Mouse (Mus musculus) G1E (cell line): Measurements from ENCODE around the gene Fancc. TPM values are rescaled to one million over a fixed set of nuclear protein-coding genes. Genes with fewer than 3 reads are reported as not detected.

Experiments used
- ATAC-seq: 2 replicates; pipeline ENCODE4 v1.8.0; 2016; ENCODE audit warnings: mild to moderate bottlenecking; ENCODE audit not compliant: insufficient number of reproducible peaks, poor library complexity, low FRiP score, severe bottlenecking; ENCODE audit errors: extremely low read depth
- DNase-seq: peaks from one replicate; pipeline ENCODE4 v3.0.0; 2012; ENCODE audit warnings: low spot score
- H3K27me3 ChIP-seq: 2 replicates; pipeline ENCODE4 v1.6.1; 2012; ENCODE audit warnings: mild to moderate bottlenecking, low read length, inconsistent platforms; ENCODE audit not compliant: insufficient read depth
- H3K36me3 ChIP-seq: replicated peaks from 2 replicates; pipeline ENCODE3; 2012; ENCODE audit warnings: mild to moderate bottlenecking, inconsistent platforms
- H3K4me1 ChIP-seq: 2 replicates; pipeline ENCODE4 v1.6.1; 2012; ENCODE audit warnings: low read depth, low read length, inconsistent platforms, mixed read lengths; ENCODE audit not compliant: insufficient read depth
- H3K4me3 ChIP-seq: 2 replicates; pipeline ENCODE4 v1.5.1; 2012; ENCODE audit warnings: low read depth, mild to moderate bottlenecking, inconsistent platforms, low read length, moderate library complexity, mixed read lengths
- H3K9me3 ChIP-seq: replicated peaks from 2 replicates; pipeline ENCODE4 v1.6.1; 2012; ENCODE audit warnings: inconsistent platforms
- CTCF ChIP-seq: IDR thresholded peaks from 2 replicates; pipeline ENCODE4 v1.5.1; 2012; ENCODE audit warnings: low read depth, low read length, inconsistent platforms, mixed read lengths
- GATA1 ChIP-seq: IDR thresholded peaks from 2 replicates; pipeline ENCODE4 v1.6.1; 2012; ENCODE audit warnings: borderline replicate concordance, low read length, inconsistent platforms, mixed read lengths
- GATA2 ChIP-seq: IDR thresholded peaks from 2 replicates; pipeline ENCODE4 v1.6.1; 2012; ENCODE audit warnings: low read depth, low read length, inconsistent platforms, borderline replicate concordance
- POLR2AphosphoS5 ChIP-seq: IDR thresholded peaks from 2 replicates; pipeline ENCODE4 v1.6.1; 2012; ENCODE audit warnings: low read depth, low read length, inconsistent platforms; ENCODE audit not compliant: insufficient replicate concordance
- TAL1 ChIP-seq: conservative IDR thresholded peaks from 2 replicates; pipeline ENCODE4 v1.6.1; 2012; ENCODE audit warnings: low read depth, low read length, inconsistent platforms, mixed read lengths
- polyA plus RNA-seq: library from polyadenylated mRNA; stranded (reverse); fragments of >175 nt; gene quantifications from 2 replicates; pipeline ENCODE4 v1.2.3, GENCODE M21; 2012
- total RNA-seq, 2 experiments: library from RNA; stranded (forward) in 1 of 2; stranded (reverse) in 1 of 2; fragments of 200-1000 nt in 1 of 2; fragments of >200 nt in 1 of 2; fragmentation: Nextera tagmentation in 1 of 2; gene quantifications; 2 replicates each; pipeline ENCODE4 v1.2.3; 2014 to 2017

Gene Fancc
- total and polyA plus RNA-seq, 3 experiments = 2.7 to 13.7 (median 6.8) TPM

DNA sequence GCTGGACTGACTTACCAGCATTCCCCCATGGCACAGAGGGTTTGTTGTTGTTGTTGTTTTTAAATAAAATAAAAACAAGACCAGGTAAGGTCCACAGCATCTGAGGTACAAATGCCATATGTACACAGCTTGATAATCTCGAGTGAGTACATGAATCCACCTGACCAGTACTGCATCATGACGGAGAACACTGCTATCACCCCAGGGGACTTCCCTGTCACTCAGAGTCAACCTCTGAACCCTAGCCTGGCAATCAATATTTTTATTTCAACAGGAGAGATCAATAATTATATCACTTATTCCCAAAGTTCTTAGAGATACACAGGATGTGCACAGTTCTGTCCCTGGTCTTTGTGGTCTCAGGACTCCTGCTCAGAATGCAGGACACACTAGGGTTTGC lies 171.1 kb downstream of the Fancc start:
- H3K9me3 ChIP-seq = no peaks in the 10 kb centered on the region
- peaks cover 58% of the 10 kb centered on the region for H3K36me3 ChIP-seq
- TF ChIP-seq TAL1 (no peak), CTCF (no peak), GATA2 (no peak), GATA1 (no peak), POLR2AphosphoS5 (no peak)

DNA sequence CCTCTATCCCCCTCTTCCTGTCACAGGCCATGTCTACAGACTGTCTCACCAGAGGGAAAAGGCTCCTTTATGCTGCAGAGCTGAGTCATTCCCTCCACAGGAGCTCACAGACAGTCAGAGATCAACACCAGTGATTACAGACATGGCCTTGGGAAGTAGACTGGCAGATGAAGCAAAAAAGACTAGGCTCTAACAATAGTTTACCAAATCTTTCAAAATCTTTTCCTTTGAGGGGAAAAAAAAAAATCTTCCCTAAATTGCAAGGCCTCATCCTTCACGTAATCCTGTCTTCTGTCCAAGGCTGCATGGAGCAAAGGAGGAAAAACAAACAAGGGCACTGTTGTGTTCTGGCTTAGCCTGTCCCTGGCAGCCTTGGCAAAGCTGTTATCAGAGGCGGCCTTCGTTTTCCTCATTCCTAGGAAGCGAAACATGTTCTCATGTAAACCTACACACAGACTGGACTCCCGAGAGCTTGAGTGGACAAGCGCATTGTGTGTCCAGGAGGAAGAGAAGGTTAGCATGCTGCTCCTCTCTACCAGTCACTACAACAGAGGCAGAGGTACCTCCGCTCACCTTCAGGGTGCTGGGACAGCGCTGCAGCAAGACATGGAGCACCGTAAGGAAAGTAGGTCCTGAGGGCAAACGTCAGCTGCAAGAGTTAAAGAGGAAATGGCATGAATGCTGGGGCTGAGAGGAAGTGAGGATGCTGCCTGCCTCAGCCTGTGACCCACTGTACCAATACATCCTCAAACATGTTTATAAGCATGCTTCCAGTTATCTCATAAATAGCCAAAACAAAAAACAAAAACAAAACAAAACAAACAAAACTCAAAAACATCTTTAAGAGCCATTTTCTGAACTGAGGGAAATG lies 171.9 kb downstream of the Fancc start:
- Histone ChIP-seq H3K4me1 (peaks cover 11% of the 10 kb centered on the region), H3K9me3 (no peaks in the 10 kb centered on the region), H3K36me3 (peaks cover 58% of the 10 kb centered on the region), H3K4me3 (no peak overlapping the region), H3K27me3 (no peaks in the 10 kb centered on the region)
- ATAC-seq (peak; percentile 93), DNase-seq (no peak)
- no peak for TF ChIP-seq GATA2
- TF ChIP-seq POLR2AphosphoS5 = no peak
- TF ChIP-seq GATA1 = no peak
- no peak for TF ChIP-seq TAL1
- no peak for TF ChIP-seq CTCF

More for the DNA sequence above, 171.1 kb downstream of the Fancc start:
- Histone ChIP-seq H3K4me1 (peaks cover 11% of the 10 kb centered on the region), H3K27me3 (no peaks in the 10 kb centered on the region), H3K4me3 (no peak overlapping the region)
- no peak for DNase-seq
- ATAC-seq = no peak

DNA sequence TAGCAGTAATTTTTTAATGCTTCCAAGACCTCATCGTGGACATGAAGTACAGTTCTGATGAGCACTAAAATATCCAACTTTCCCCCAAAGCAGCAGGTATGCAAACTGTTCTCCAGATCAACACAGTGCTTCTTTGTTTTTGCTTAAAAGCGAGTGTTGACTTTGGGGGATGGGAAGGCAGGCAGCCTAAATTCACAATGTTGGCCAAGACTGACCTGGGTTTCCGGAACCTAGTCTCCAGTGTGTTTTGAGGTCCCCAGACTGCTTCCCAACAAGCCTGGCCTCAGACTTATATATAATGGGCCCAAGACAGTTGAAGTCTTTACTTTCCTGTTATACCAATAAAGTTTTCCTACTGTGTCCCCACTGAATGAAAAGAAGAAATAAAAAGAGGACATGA lies 172.8 kb downstream of the Fancc start:
- ATAC-seq (no peak), DNase-seq (no peak)
- H3K9me3 ChIP-seq = no peaks in the 10 kb centered on the region
- peaks cover 11% of the 10 kb centered on the region for H3K4me1 ChIP-seq
- H3K27me3 ChIP-seq = no peaks in the 10 kb centered on the region
- TF ChIP-seq POLR2AphosphoS5 (no peak), TAL1 (no peak), CTCF (no peak), GATA2 (no peak), GATA1 (no peak)
- peaks cover 49% of the 10 kb centered on the region for H3K36me3 ChIP-seq
- no peak overlapping the region for H3K4me3 ChIP-seq

DNA sequence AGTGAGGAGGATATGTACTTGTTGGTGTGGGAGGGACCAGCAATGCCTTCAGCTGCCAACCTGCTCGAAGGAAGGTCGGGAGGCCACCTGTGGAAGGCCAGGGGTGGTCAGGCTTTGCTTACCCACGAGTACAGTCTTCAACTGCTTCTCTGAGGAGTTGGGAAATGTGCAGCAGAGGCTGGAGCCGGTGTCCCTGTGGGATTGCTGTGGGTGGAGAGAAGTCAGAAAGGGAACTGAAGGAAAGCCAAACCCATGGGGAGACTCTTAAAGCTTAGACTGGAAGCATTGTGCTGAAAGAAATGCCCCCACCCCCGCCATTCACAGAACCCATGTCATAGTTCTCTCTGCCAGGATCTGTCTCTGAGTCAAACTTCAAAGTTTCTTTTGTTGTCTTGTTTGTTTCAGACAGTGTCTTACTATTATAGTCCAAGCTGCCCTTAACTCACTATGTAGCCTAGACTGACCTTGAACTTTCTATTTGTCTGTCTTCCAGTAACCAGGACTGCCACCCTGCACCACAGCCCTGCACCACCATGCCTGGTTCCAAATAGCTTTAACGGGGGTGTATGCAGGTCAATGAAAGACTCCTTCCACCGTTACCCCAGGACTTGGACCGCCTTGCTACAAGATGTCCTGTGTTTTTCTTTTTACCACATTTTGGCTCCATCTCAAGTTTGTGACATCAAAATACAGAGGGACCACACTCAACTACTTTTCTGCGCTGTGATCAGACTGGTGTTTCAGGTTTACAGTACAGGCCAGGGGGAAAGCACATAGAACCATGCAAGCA lies 173.6 kb downstream of the Fancc start:
- H3K36me3 ChIP-seq = peaks cover 44% of the 10 kb centered on the region
- ATAC-seq = no peak
- H3K4me1 ChIP-seq = peaks cover 14% of the 10 kb centered on the region
- no peak overlapping the region for H3K4me3 ChIP-seq
- H3K27me3 ChIP-seq = no peaks in the 10 kb centered on the region
- no peaks in the 10 kb centered on the region for H3K9me3 ChIP-seq
- DNase-seq = no peak
- TF ChIP-seq GATA2 = no peak
- no peak for TF ChIP-seq TAL1
- TF ChIP-seq GATA1 = no peak
- TF ChIP-seq CTCF = no peak
- no peak for TF ChIP-seq POLR2AphosphoS5

DNA sequence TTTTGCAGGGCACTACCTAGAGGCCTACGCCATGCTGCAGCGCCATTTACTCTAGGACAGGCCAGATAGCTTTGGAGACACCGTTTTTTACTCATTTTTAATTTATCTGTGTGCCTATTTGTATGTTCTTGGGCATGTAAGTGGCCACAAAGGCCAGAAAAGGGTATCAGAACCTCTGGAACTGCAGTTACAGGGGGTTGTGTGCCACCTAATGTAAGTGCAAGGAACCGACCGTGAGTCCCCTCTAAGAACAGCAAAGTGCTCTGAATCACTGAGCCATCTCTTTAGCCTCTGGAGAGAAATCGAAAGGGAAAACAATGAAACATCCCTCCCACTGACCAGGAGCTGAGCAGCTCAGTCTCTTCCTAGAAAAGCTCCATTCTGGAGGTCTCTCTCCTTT lies 174.3 kb downstream of the Fancc start:
- no peaks in the 10 kb centered on the region for H3K27me3 ChIP-seq
- ATAC-seq (no peak), DNase-seq (no peak)
- H3K9me3 ChIP-seq = no peaks in the 10 kb centered on the region
- H3K36me3 ChIP-seq = peaks cover 39% of the 10 kb centered on the region
- peaks cover 16% of the 10 kb centered on the region for H3K4me1 ChIP-seq
- H3K4me3 ChIP-seq = no peak overlapping the region
- TF ChIP-seq TAL1 = no peak
- no peak for TF ChIP-seq GATA2
- no peak for TF ChIP-seq CTCF

DNA sequence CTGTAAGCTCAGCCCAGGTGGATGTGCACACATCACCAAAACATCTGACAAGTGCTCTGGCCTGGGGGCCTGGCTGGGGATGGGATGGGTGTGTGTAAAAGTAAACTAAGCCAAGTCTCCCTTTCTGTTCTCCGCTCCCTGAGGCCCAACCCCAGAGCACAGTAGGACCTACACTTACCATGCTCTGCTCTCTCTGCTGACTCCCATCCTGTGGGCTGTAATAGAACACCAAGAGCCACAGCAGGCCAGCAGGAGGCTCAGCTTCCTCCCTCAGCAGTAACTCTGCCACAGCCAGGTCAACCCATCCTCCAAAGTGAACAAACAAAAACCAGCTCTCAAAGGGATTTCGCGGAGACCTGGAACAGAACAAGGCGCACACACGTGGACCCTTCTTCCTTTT lies 175.4 kb downstream of the Fancc start:
- H3K27me3 ChIP-seq = no peaks in the 10 kb centered on the region
- TF ChIP-seq TAL1 (no peak), GATA2 (no peak), GATA1 (no peak), CTCF (no peak), POLR2AphosphoS5 (no peak)
- no peak for DNase-seq
- H3K9me3 ChIP-seq = no peaks in the 10 kb centered on the region
- H3K36me3 ChIP-seq = peaks cover 42% of the 10 kb centered on the region
- H3K4me3 ChIP-seq = no peak overlapping the region
- H3K4me1 ChIP-seq = peaks cover 19% of the 10 kb centered on the region
- no peak for ATAC-seq
